In genomic region chr3:119419087-119419709, GRCm38 (mm10) we compare ENCODE assay signal across 12 mouse cellular contexts.
A peak's percentile ranks its signal among the peaks of the same experiment; 100 is the strongest.
DNase-seq lines count a peak whose midpoint lies in the region.
"Had no signal": no experiment of that assay in that cellular context is flagged by ENCODE, and none has a peak within 500 bp of the region (broad histone marks: within the 10 kb centered on the region; RNA-seq: fewer than 3 reads in every experiment).

No protein-coding gene starts in this region.

- peak; percentile 6 to 36 for DNase-seq in frontal cortex, postnatal 36 days (ENCODE audit: low spot score in 2 of 2)
- no peak for DNase-seq in frontal cortex, postnatal 10 days (ENCODE audit: low spot score in 2 of 2)
- DNase-seq in right cerebral cortex, adult 18-20 months: peak; percentile 4
- DNase-seq in right cerebral cortex, postnatal 4 days: no peak
- peak; percentile 14 to 32 for DNase-seq in left cerebral cortex, postnatal 25 days (ENCODE audit: low spot score in 2 of 2)
- DNase-seq in spleen, postnatal 36 days (ENCODE audit: low spot score in 2 of 2): no peak
- DNase-seq in gastrocnemius, adult 18-20 months (ENCODE audit: low spot score): no peak
- DNase-seq: heart, adult 18-20 months; kidney, adult 9 months; lung, postnatal 4 days; retina, postnatal 1 day; thymus, adult 2 months had no signal

- intact Hi-C loops in left cerebral cortex, postnatal 25 days (cut with DNase I): no loop called here

Comparison
In these comparisons a context has a peak if more than half of its experiments do, and no peak if none do; other contexts are left out.
1. DNase-seq: peak in frontal cortex, postnatal 36 days (2 of 2), right cerebral cortex, adult 18-20 months (single experiment) and left cerebral cortex, postnatal 25 days (2 of 2); none in frontal cortex, postnatal 10 days (0 of 2), right cerebral cortex, postnatal 4 days (single experiment), spleen, postnatal 36 days (0 of 2) and gastrocnemius, adult 18-20 months (single experiment).